Mouse (Mus musculus): ENCODE results near the gene Strn3.
A peak's percentile ranks its signal among the peaks of the same experiment; 100 is the strongest.

Strn3 gene

GRCm38 (mm10) chr12:51691845-51692632 is at the start of gene Strn3:
Gene Strn3, minus strand, starts transcription at chr12:51691897.
- DNase-seq (ENCODE audit: low spot score in 2 of 2) = peak; percentile 87 to 97

DNA sequence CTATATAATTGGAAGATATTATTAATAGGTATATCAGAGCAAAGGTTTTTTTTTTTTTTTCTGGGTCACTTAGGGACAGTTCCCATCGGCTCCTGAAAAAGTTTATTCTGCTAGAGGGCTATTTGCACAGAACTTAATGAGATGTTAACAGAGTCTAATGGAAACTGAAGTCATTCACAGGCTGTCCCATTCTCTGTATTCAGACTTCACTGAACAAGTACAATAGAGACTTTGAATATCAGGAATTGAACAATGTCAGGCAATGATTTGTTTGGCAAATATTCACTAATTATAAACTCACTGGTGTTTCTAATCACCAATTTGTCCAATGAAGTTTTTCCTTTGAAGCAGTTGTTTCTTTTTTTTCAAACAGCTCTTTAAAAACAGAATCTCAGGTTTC is 45.1 kb upstream of the Strn3 start:
- no peak for DNase-seq (ENCODE audit: low spot score in 2 of 2)

DNA sequence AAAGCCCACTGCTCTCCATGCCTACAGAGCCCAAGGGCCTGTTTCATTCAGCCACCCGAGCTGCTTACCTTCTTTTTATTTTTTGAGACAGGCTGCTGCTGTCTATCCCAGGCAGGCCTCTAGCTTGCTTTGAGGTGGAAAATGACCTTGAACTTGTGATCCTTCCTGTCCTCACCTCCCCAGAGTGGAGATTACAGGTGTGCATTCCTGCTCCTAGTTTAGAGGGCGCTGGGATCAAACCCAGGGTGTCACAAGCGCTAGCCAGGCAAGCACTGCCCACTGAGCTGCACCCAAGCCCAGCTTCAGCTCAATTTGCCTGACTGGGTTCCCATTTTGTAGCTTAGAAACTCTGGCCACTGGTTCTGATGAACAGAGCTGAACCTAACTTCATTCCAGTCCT is 44.7 kb upstream of the Strn3 start:
- no peak for DNase-seq (ENCODE audit: low spot score in 2 of 2)

GRCm38 (mm10) chr12:51735840-51736271 is 44.2 kb upstream of the Strn3 start:
- DNase-seq (ENCODE audit: low spot score in 2 of 2) = no peak

- DNase-seq (ENCODE audit: low spot score in 2 of 2) = no peak
Observed at GRCm38 (mm10) chr12:51734605-51735211, 43.0 kb upstream of the Strn3 start.

- DNase-seq (ENCODE audit: low spot score in 2 of 2) = no peak
Observed at GRCm38 (mm10) chr12:51729827-51730226, 38.1 kb upstream of the Strn3 start.

- no peak for DNase-seq (ENCODE audit: low spot score in 2 of 2)
Observed at GRCm38 (mm10) chr12:51729058-51729457, 37.4 kb upstream of the Strn3 start.

GRCm38 (mm10) chr12:51721836-51722235 is 30.1 kb upstream of the Strn3 start:
- no peak for DNase-seq (ENCODE audit: low spot score in 2 of 2)

- no peak for DNase-seq (ENCODE audit: low spot score in 2 of 2)
Observed at GRCm38 (mm10) chr12:51718617-51719016, 26.9 kb upstream of the Strn3 start.

DNA sequence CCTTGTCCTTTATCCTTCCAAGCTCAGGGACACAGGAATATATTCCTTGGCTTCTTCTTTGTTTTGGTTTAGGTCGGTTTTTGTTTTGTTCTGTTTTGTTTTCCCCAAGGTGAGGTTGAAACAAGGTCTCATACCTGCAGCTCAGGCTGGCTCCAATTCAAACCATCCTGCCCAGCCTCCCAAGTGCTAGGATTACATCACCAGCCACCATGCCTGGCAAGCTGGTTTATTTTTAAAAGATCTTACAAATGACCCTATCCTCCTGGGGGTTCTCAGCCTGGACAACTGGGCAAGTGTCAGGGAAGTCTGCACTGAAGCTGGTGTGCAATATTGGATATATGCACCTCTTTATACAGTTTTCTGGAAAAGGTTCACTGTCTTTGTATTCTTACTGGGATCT is 21.0 kb upstream of the Strn3 start:
- DNase-seq (ENCODE audit: low spot score in 2 of 2) = no peak

- DNase-seq (ENCODE audit: low spot score in 2 of 2) = no peak
Observed at GRCm38 (mm10) chr12:51710154-51710553, 18.5 kb upstream of the Strn3 start.

DNA sequence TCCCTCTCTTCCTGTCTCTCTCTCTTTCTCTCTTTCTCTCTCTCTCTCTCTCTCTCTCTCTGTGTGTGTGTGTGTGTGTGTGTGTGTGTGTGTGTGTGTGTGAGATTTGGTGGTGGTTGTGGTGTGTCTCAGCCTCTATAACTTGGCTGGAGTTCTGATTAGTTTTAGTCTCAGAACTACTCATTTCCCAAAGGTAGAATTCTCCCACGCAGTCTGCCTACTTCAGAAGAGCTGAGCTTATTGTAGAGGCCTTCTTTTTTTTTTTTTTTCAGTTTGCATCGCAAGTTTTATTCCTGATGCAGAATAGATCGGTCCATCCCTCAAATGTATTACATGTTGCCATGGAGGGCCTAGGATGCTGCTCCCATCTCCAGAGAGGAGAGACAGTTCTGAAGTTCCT is 18.0 kb upstream of the Strn3 start:
- no peak for DNase-seq (ENCODE audit: low spot score in 2 of 2)

- no peak for DNase-seq (ENCODE audit: low spot score in 2 of 2)
Observed at GRCm38 (mm10) chr12:51708941-51709686, 17.4 kb upstream of the Strn3 start.

DNA sequence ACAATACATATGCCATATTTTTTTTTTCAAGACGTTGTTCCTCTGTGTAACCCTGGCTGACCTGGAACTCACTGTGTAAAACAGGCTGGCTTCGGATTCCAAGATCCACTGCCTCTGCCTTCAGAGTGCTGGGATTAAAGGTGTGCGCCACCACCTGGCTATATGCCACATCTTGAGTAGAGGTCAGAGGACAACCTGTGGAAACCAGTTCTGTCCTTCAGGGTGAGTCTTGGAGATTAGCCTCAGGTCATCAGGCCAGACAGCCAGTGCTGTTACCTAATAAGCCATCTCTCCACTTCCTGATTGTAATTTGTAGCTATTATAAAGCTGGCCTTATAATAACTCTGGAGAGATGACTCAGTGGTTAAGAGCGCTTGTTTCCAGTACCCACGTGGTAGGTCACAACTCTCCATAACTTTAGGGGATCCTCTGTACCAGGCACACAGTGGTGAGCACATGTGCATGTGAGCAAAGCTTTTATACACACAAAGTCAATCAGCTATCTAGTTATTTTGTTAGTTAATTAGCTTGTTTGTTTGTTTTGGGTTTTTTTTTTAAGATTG is 15.1 kb upstream of the Strn3 start:
- no peak for DNase-seq (ENCODE audit: low spot score in 2 of 2)

DNA sequence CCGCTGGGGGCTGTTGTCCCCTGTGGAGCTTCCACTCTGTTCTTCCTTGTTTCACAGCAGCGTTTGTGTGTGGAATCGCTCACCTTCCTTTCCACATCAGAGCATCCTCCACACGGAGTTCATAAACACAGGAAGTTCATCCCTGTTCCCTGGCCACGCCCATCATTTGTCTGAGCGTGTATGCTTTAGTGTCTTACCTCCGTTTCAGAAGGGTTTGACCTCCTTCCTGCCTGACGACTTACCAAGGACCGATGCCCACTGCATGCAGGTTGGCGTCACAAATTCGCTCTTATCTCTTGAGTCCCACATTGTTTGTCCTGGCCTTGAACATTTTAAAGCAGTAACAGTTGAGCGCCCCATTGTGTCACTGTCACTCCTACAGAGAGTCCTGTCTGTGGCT is 14.1 kb upstream of the Strn3 start:
- DNase-seq (ENCODE audit: low spot score in 2 of 2) = no peak

DNA sequence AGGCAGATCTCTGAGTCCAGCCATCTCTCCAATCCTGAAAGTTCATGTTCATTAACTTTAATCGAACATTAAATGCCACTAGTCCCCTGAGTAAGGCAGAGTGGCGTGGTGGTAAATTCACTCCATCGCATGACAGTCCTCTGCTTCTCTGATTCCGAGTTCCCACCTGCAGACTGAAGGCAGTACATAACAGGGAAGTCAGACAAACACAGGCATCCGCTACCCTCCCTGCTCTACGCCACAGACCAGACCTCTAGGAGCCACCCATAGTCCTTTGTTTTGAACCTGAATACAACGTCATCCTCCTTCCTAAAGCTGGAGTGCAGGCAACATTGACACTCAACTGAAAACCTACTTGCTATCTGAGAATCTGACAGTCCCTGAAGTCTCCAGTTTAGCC is 12.9 kb upstream of the Strn3 start:
- no peak for DNase-seq (ENCODE audit: low spot score in 2 of 2)

DNA sequence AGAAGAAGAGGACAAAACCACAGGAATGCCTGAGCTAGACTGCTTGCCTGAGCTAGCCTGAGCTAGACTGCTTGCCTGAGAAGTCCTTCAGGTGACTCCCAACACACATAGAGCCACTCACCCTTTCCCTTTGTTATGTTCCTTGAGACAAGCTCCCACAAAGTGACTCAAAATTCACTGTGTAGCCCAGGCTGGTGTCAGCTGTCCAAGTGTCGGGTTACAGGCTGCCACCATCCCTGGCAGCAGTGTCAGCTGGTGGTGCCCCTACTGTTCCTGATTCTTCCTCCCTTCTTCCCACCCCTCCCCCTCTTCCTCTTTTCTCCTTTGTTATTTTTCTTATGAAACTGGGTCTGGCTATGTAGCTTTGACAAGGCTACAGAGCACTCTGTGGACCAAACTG is 12.2 kb upstream of the Strn3 start:
- no peak for DNase-seq (ENCODE audit: low spot score in 2 of 2)

DNA sequence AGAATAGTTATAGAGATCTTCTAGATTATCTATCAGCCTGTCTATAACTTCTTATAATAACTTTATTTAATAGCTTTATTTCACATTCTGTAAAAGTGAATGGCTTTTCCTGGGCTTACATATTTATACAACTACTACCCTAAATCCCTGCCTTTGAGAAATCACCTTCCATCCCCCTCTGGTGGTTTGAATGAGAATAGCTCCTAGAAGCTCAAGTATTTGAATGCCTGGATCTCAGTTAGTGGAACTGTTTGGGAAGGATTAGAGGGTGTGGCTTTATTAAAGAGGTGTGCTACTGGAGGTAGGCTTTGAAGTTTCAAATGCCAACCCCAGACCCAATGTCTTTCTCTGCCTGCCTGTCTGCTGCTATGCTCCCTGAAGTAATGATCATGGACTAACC is 10.0 kb upstream of the Strn3 start:
- no peak for DNase-seq (ENCODE audit: low spot score in 2 of 2)

DNA sequence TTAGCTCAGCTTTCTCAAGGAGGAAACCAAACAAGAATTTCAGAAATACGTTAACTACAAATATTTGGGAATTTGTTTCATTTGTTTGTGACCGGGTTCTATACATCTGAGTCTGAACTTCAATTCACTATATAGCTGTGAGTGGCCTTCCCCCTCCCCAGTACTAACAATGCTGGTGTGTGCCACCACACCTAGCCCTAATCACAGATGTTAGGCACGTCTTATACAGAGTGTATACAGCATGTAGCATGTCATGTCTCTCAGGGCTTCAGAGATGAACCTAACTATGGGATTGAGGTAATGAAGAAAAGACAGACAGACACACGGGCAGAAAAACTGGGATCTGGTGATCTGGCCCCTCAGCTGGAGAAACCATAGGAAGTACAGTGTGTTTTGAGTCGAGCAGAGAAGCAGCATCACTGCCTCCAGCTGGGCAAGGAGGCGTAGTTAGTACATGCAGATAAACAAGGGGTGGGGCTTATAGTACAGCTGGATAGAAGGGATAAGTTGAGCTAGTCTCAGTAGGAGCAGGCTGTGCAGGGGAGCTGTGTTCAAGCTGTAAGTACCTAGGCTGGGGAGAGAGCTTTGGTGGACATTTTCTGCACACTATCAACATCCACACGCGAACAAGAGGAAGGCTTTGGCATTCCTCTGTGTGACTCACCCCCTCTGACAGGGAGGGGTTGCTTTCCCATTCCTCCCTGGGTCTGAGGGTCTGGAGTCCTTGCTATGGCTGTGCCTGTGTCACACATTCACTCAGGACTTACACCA is 8.1 kb upstream of the Strn3 start:
- DNase-seq (ENCODE audit: low spot score in 2 of 2) = peak; percentile 40 to 58

DNA sequence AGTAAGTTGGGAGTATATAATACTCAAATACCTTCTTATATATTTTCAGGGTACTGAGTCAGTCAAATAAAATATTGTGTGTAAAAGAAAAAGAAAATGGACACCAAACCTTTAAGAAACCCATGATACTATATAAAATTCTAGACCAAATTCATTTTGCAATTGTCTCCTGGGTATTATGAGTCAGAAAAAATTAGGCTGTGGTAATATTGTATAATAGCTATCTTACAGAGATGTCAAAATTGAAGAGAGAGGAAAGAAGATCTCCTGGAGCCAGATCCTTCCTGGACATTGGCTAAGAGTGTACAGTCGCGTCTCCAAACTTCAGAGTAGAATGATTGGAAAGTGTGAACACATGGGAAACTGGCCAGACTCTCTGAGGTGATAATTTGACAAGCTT is 4.5 kb upstream of the Strn3 start:
- no peak for DNase-seq (ENCODE audit: low spot score in 2 of 2)

GRCm38 (mm10) chr12:51694966-51695365 is 3.3 kb upstream of the Strn3 start:
- no peak for DNase-seq (ENCODE audit: low spot score in 2 of 2)

DNA sequence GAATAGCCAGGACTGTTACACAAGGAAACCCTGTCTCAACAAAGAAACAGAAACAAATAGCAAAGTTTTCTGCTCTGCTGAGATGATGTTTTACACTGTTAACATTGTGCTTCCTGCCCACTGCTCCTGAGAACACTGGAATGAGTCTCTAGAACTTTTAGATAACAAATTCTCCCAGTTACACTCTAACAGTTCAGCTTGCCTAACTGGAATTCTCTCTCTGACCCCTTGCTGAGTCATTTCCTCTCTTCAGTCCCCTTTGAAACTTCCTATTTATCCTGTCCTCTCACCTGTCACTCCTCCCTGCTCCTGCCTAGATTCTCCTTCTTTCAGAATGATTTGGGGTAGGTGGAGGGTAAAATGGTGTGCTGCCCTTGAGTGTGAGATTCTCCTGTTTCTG is 2.4 kb upstream of the Strn3 start:
- DNase-seq (ENCODE audit: low spot score in 2 of 2) = no peak

Measured in spleen, postnatal 10 days (tissue).